Mouse (Mus musculus) urinary bladder, postnatal 25 days (tissue): ENCODE results near the gene Mrps24.
A peak's percentile ranks its signal among the peaks of the same experiment; 100 is the strongest.

Source experiments
- DNase-seq: peaks from one replicate; pipeline ENCODE4 v3.0.0; 2022; ENCODE audit warnings: low spot score

The Mrps24 gene

GRCm38 (mm10) chr11:5715630-5716105 is at the start of gene Mrps24:
TSS of gene Mrps24 (minus strand) at chr11:5715680.
- DNase-seq: no peak

- DNase-seq: no peak
Observed at GRCm38 (mm10) chr11:5762633-5762982, 47.1 kb upstream of the Mrps24 start.

- peak; percentile 94 for DNase-seq
Observed at GRCm38 (mm10) chr11:5761820-5762632, 46.5 kb upstream of the Mrps24 start, which contains the start of gene Urgcp. TSS of gene Urgcp (minus strand) at chr11:5762376.

GRCm38 (mm10) chr11:5753755-5754154 is 38.3 kb upstream of the Mrps24 start:
- DNase-seq: no peak

GRCm38 (mm10) chr11:5744951-5745350 is 29.5 kb upstream of the Mrps24 start:
- DNase-seq: no peak

- DNase-seq: no peak
Observed at GRCm38 (mm10) chr11:5742106-5742505, 26.6 kb upstream of the Mrps24 start.

GRCm38 (mm10) chr11:5740965-5741627 is 25.6 kb upstream of the Mrps24 start:
- DNase-seq: peak; percentile 71

- DNase-seq: no peak
Observed at GRCm38 (mm10) chr11:5740599-5740964, 25.1 kb upstream of the Mrps24 start.

- DNase-seq: no peak
Observed at GRCm38 (mm10) chr11:5739846-5740245, 24.4 kb upstream of the Mrps24 start.

- no peak for DNase-seq
Observed at GRCm38 (mm10) chr11:5738888-5739632, 23.6 kb upstream of the Mrps24 start.

- no peak for DNase-seq
Observed at GRCm38 (mm10) chr11:5737137-5737536, 21.7 kb upstream of the Mrps24 start.

GRCm38 (mm10) chr11:5734323-5734722 is 18.8 kb upstream of the Mrps24 start:
- no peak for DNase-seq

GRCm38 (mm10) chr11:5732401-5732800 is 16.9 kb upstream of the Mrps24 start:
- no peak for DNase-seq

GRCm38 (mm10) chr11:5729582-5729981 is 14.1 kb upstream of the Mrps24 start:
- no peak for DNase-seq

GRCm38 (mm10) chr11:5718611-5719354 is 3.3 kb upstream of the Mrps24 start:
- no peak for DNase-seq

GRCm38 (mm10) chr11:5716938-5717705 is 1.6 kb upstream of the Mrps24 start:
- DNase-seq: no peak

- DNase-seq: no peak
Observed at GRCm38 (mm10) chr11:5716246-5716645, 766 bp upstream of the Mrps24 start.

- no peak for DNase-seq
Observed at GRCm38 (mm10) chr11:5715179-5715578, 301 bp downstream of the Mrps24 start.

GRCm38 (mm10) chr11:5707530-5708353 is 7.7 kb downstream of the Mrps24 start:
- peak; percentile 92 for DNase-seq

GRCm38 (mm10) chr11:5706874-5707529 is 8.5 kb downstream of the Mrps24 start:
- peak; percentile 38 for DNase-seq
